Comparison of ENCODE assay signal across 21 mouse cellular contexts in the genomic region with DNA sequence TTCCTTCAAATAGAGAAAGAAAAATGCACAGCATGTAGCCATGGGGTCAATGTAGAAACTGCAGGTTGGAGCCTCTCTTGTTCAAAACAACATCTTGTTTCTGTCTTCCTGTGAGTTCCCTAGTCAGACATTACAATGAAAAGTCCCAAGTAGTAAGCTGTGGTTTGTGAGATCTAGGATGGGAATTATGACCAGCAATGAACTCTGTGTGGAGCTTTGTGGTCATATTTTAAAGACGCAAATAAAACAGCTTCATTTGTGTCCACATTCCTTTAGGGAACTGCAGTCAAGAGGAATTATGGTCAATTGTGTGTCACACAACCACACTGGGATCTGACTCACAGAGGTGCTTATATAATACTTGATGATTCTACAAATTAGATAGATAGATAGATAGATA.
"Had no signal": no experiment of that assay in that cellular context is flagged by ENCODE, and none has a peak within 500 bp of the region (broad histone marks: within the 10 kb centered on the region; RNA-seq: fewer than 3 reads in every experiment).

No protein-coding gene starts in this region.

- H3K27me3 ChIP-seq: heart, embryonic 15.5 days; hindbrain, embryonic 12.5 days; intestine, embryonic 15.5 days; limb, embryonic 13.5 days; limb, embryonic 15.5 days; liver, embryonic 12.5 days had no signal

- DNase-seq: gastrocnemius, adult 2 months; gastrocnemius, postnatal 10 days; gastrocnemius, postnatal 25 days; heart, adult 2 months; heart, postnatal 4 days; kidney, adult 18-20 months; kidney, adult 8-10 months; kidney, postnatal 14 days; kidney, postnatal 36 days; layer of hippocampus, adult 9-11 months; layer of hippocampus, postnatal 36 days; left cerebral cortex, postnatal 4 days had no signal

- ATAC-seq: hindbrain, embryonic 16.5 days; inflammation-experienced regulatory T-cells, adult 6 months; intestine, embryonic 15.5 days; intestine, postnatal 0 days; liver, embryonic 12.5 days had no signal
